Mouse (Mus musculus) limb, embryonic 12.5 days (tissue): Measurements from ENCODE around the gene Ctla2b. TPM values are rescaled to one million over a fixed set of nuclear protein-coding genes. Genes with fewer than 3 reads are reported as not detected.

Experiments
- polyA plus RNA-seq: library from polyadenylated mRNA; unstranded; fragments of >200 nt; fragmentation: Nextera tagmentation; extraction: Ambion mirVana; gene quantifications from 2 replicates; pipeline ENCODE4 v1.2.1, GENCODE M21; 2016

The Ctla2b gene
- polyA plus RNA-seq, 1 experiment from 2014 or later = 2.1 TPM

Other genes starting within 250 kb of the Ctla2b start
- gene BC051665, start 111.1 kb downstream of the Ctla2b start, polyA plus RNA-seq = not detected in 2 replicates
- not detected in 2 replicates for gene Ctsll3, start 94.6 kb downstream of the Ctla2b start, polyA plus RNA-seq
- gene 4930486L24Rik, start 33.0 kb downstream of the Ctla2b start, polyA plus RNA-seq = not detected in 2 replicates
- 0.18 TPM in 1 of 2 replicates, not detected in the other for gene Gm49392, start 553 bp downstream of the Ctla2b start, polyA plus RNA-seq
- gene Tpbpb, start 7.4 kb upstream of the Ctla2b start, polyA plus RNA-seq = not detected in 2 replicates
- gene Gm49393, start 38.1 kb upstream of the Ctla2b start, polyA plus RNA-seq = not detected in 2 replicates
- 1.3 and 1.4 TPM in 2 replicates for gene Gm49391, start 39.1 kb upstream of the Ctla2b start, polyA plus RNA-seq
- gene Ctla2a, start 39.2 kb upstream of the Ctla2b start, polyA plus RNA-seq = 15.8 and 19.0 TPM in 2 replicates
- gene Tpbpa, start 44.5 kb upstream of the Ctla2b start, polyA plus RNA-seq = not detected in 2 replicates
- not detected in 2 replicates for gene Ctsj, start 108.5 kb upstream of the Ctla2b start, polyA plus RNA-seq
- not detected in 2 replicates for gene Ctsq, start 143.2 kb upstream of the Ctla2b start, polyA plus RNA-seq